Mouse (Mus musculus) MEL (cell line): ENCODE data around the gene Fancc. TPM values are rescaled to one million over a fixed set of nuclear protein-coding genes. Genes with fewer than 3 reads are reported as not detected.

Experiments used
- DNase-seq: peaks from one replicate; pipeline ENCODE4 v3.0.0; 2011; ENCODE audit warnings: low read depth, low spot score
- H3K27ac ChIP-seq: 2 replicates; pipeline ENCODE4 v1.5.1; 2012; ENCODE audit warnings: low read depth, mild to moderate bottlenecking, control low read depth, low read length, moderate library complexity; ENCODE audit not compliant: control insufficient read depth
- H3K27me3 ChIP-seq, 2 experiments: fragments of 150-350 bp in 1 of 2; sonication (generic) in 1 of 2; 2 replicates each; pipeline ENCODE4 v1.6.1; 2012; ENCODE audit warnings: low read length in 2 of 2, mild to moderate bottlenecking in 2 of 2, improper control_type of control experiment in 1 of 2, moderate library complexity in 1 of 2; ENCODE audit not compliant: insufficient read depth in 2 of 2, control insufficient read depth in 1 of 2
- H3K36me3 ChIP-seq, 2 experiments: 2 replicates each; pipeline ENCODE4 v1.6.1; 2012 to 2014; ENCODE audit warnings: low read length in 2 of 2, improper control_type of control experiment in 1 of 2, inconsistent platforms in 1 of 2, mild to moderate bottlenecking in 1 of 2; ENCODE audit not compliant: insufficient read depth in 2 of 2, control insufficient read depth in 1 of 2
- H3K4me1 ChIP-seq, 2 experiments: fragments of 150-350 bp in 1 of 2; sonication (generic) in 1 of 2; 2 replicates each; pipeline ENCODE4 v1.6.1; 2012; ENCODE audit warnings: low read length in 2 of 2, improper control_type of control experiment in 1 of 2, mild to moderate bottlenecking in 1 of 2; ENCODE audit not compliant: insufficient read depth in 2 of 2, control insufficient read depth in 1 of 2
- H3K4me3 ChIP-seq, 2 experiments: fragments of 150-350 bp in 1 of 2; sonication (generic) in 1 of 2; 2 replicates each; pipeline ENCODE4 v1.5.1; 2012; ENCODE audit warnings: low read depth in 2 of 2, low read length in 2 of 2, mild to moderate bottlenecking in 2 of 2, moderate library complexity in 2 of 2, control low read depth in 1 of 2, improper control_type of control experiment in 1 of 2; ENCODE audit not compliant: control insufficient read depth in 1 of 2, insufficient read depth in 1 of 2
- H3K79me2 ChIP-seq: 2 replicates; pipeline ENCODE4 v1.6.1; 2012; ENCODE audit warnings: mild to moderate bottlenecking, low read length, moderate library complexity; ENCODE audit not compliant: control insufficient read depth, poor library complexity, insufficient read depth
- H3K9ac ChIP-seq: 2 replicates; pipeline ENCODE4 v1.6.1; 2012; ENCODE audit warnings: low read depth, mild to moderate bottlenecking, control low read depth, low read length, moderate library complexity; ENCODE audit not compliant: control insufficient read depth, poor library complexity, severe bottlenecking
- H3K9me3 ChIP-seq: fragments of 150-350 bp; sonication (generic); replicated peaks from 2 replicates; pipeline ENCODE4 v1.6.1; 2012; ENCODE audit warnings: mild to moderate bottlenecking, low read length, improper control_type of control experiment, moderate library complexity; ENCODE audit not compliant: insufficient read depth
- CHD2 ChIP-seq: IDR thresholded peaks from 2 replicates; pipeline ENCODE4 v1.6.1; 2011; ENCODE audit warnings: low read length, improper control_type of control experiment
- EP300 ChIP-seq, 2 experiments: IDR thresholded peaks; 2 replicates each; pipeline ENCODE4 v1.6.1; 2011; ENCODE audit warnings: improper control_type of control experiment in 2 of 2, low read length in 2 of 2, low read depth in 1 of 2, mild to moderate bottlenecking in 1 of 2
- GABPA ChIP-seq: IDR thresholded peaks from 2 replicates; pipeline ENCODE4 v1.6.1; 2012; ENCODE audit warnings: low read depth, mild to moderate bottlenecking, inconsistent platforms, low read length, improper control_type of control experiment, moderate library complexity
- JUND ChIP-seq: IDR thresholded peaks from 2 replicates; pipeline ENCODE4 v1.6.1; 2011; ENCODE audit warnings: low read depth, mild to moderate bottlenecking, improper control_type of control experiment, low read length
- MAX ChIP-seq: IDR thresholded peaks from 2 replicates; pipeline ENCODE4 v1.6.1; 2011; ENCODE audit warnings: low read length, improper control_type of control experiment
- MEF2A ChIP-seq: IDR thresholded peaks from 2 replicates; pipeline ENCODE4 v1.6.1; 2014; ENCODE audit warnings: low read depth, mild to moderate bottlenecking, inconsistent platforms, low read length, improper control_type of control experiment; ENCODE audit not compliant: poor library complexity, insufficient replicate concordance, severe bottlenecking; ENCODE audit errors: extremely low read depth
- NELFE ChIP-seq: IDR thresholded peaks from 2 replicates; pipeline ENCODE4 v1.6.1; 2011; ENCODE audit warnings: low read depth, low read length, improper control_type of control experiment
- NRF1 ChIP-seq: IDR thresholded peaks from 2 replicates; pipeline ENCODE4 v1.6.1; 2014; ENCODE audit warnings: low read depth, mild to moderate bottlenecking, inconsistent platforms, low read length, improper control_type of control experiment, moderate library complexity; ENCODE audit not compliant: poor library complexity, insufficient read depth, severe bottlenecking
- POLR2A ChIP-seq, 2 experiments: IDR thresholded peaks; 2 replicates each; pipeline ENCODE4 v1.6.1; 2011 to 2012; ENCODE audit warnings: low read length in 2 of 2, mild to moderate bottlenecking in 2 of 2, control low read depth in 1 of 2, improper control_type of control experiment in 1 of 2, low read depth in 1 of 2, moderate library complexity in 1 of 2; ENCODE audit not compliant: control insufficient read depth in 1 of 2, insufficient read depth in 1 of 2, poor library complexity in 1 of 2
- POLR2AphosphoS2 ChIP-seq: IDR thresholded peaks from 2 replicates; pipeline ENCODE4 v1.6.1; 2011; ENCODE audit warnings: low read length, improper control_type of control experiment
- POLR2AphosphoS5 ChIP-seq: IDR thresholded peaks from 2 replicates; pipeline ENCODE4 v1.6.1; 2012; ENCODE audit warnings: low read depth, borderline replicate concordance, mild to moderate bottlenecking, inconsistent platforms, low read length, moderate library complexity, mixed read lengths
- RAD21 ChIP-seq: IDR thresholded peaks from 2 replicates; pipeline ENCODE4 v1.6.1; 2011; ENCODE audit warnings: mild to moderate bottlenecking, low read depth, low read length, improper control_type of control experiment
- SMC3 ChIP-seq: IDR thresholded peaks from 2 replicates; pipeline ENCODE4 v1.6.1; 2011; ENCODE audit warnings: low read depth, low read length, improper control_type of control experiment
- UBTF ChIP-seq: IDR thresholded peaks from 2 replicates; pipeline ENCODE4 v1.6.1; 2012; ENCODE audit warnings: low read depth, mild to moderate bottlenecking, inconsistent platforms, low read length, improper control_type of control experiment, moderate library complexity, borderline replicate concordance; ENCODE audit not compliant: insufficient read depth
- USF1 ChIP-seq: IDR thresholded peaks from 2 replicates; pipeline ENCODE4 v1.6.1; 2014; ENCODE audit warnings: low read depth, mild to moderate bottlenecking, inconsistent platforms, low read length, improper control_type of control experiment, moderate library complexity
- ZC3H11A ChIP-seq: IDR thresholded peaks from 2 replicates; pipeline ENCODE4 v1.6.1; 2012; ENCODE audit warnings: low read depth, mild to moderate bottlenecking, inconsistent platforms, low read length, improper control_type of control experiment
- ZMIZ1 ChIP-seq: IDR thresholded peaks from 2 replicates; pipeline ENCODE4 v1.6.1; 2012; ENCODE audit warnings: low read depth, mild to moderate bottlenecking, inconsistent platforms, low read length, improper control_type of control experiment, moderate library complexity
- ZNF384 ChIP-seq: IDR thresholded peaks from 2 replicates; pipeline ENCODE4 v1.6.1; 2012; ENCODE audit warnings: low read depth, mild to moderate bottlenecking, inconsistent platforms, low read length, improper control_type of control experiment
- polyA plus RNA-seq, 2 experiments: library from polyadenylated mRNA; stranded (reverse) in 1 of 2; unstranded in 1 of 2; fragments of >175 nt in 1 of 2; fragments of >200 nt in 1 of 2; gene quantifications; 2 replicates each; pipeline versions ENCODE4 v1.2.1 to v1.2.4; 2012; ENCODE audit warnings: low replicate concordance in 2 of 2, low read depth in 1 of 2; ENCODE audit not compliant: insufficient read length in 2 of 2, insufficient read depth in 1 of 2, missing spikeins in 1 of 2
- total RNA-seq: library from RNA; depleted of rRNA; stranded (reverse); fragments of 300-350 nt; gene quantifications from 2 replicates; pipeline ENCODE4 v1.2.3, GENCODE M21; 2012

Fancc gene
- total and polyA plus RNA-seq, 3 experiments, result 4.0 to 5.5 TPM; not detected in 1

- H3K9ac ChIP-seq, result no peak overlapping the region
- no peaks in the 10 kb centered on the region for H3K9me3 ChIP-seq
- H3K79me2 ChIP-seq, result no peaks in the 10 kb centered on the region
- H3K36me3 ChIP-seq, result no peaks in the 10 kb centered on the region
- TF ChIP-seq NRF1, result no peak
- no peak for TF ChIP-seq MAX
- TF ChIP-seq ZC3H11A, result no peak
- no peak for TF ChIP-seq POLR2AphosphoS5
- no peak for TF ChIP-seq ZNF384
- no peak for TF ChIP-seq UBTF
- no peak for TF ChIP-seq RAD21
- TF ChIP-seq GABPA, result no peak
- TF ChIP-seq CHD2, result no peak
- TF ChIP-seq POLR2AphosphoS2, result no peak
- TF ChIP-seq ZMIZ1, result no peak
- TF ChIP-seq POLR2A (IDR thresholded peaks at IDR 0.05; ENCODE audit: control insufficient read depth in 1 of 2, insufficient read depth in 1 of 2, low read depth in 1 of 2, low read length in 2 of 2, poor library complexity in 1 of 2), result no peak
- no peak for TF ChIP-seq MEF2A
- no peak for TF ChIP-seq JUND
- TF ChIP-seq SMC3, result no peak
- no peak for TF ChIP-seq NELFE
- TF ChIP-seq EP300 (IDR thresholded peaks at IDR 0.05; ENCODE audit: low read depth in 1 of 2, low read length in 2 of 2), result no peak
- TF ChIP-seq USF1, result no peak
- TF ChIP-seq, all 39 proteins: peak for 0
- no peak overlapping the region for H3K27ac ChIP-seq
- no peak for DNase-seq
- no peak overlapping the region for H3K4me3 ChIP-seq
- H3K27me3 ChIP-seq, result no peaks in the 10 kb centered on the region
- peaks cover 0 to 4% of the 10 kb centered on the region in 2 experiments; a peak in 1 of 4 replicates for H3K4me1 ChIP-seq
These were observed 151.4 kb downstream of the Fancc start for GRCm38 (mm10) chr13:63345476-63346225.

GRCm38 (mm10) chr13:63344481-63344880 lies 152.6 kb downstream of the Fancc start:
- Histone ChIP-seq H3K36me3 (no peaks in the 10 kb centered on the region; a peak in 1 of 4 replicates), H3K4me1 (0 out of 4 replicates have a peak, but pooled peaks cover 0 to 2% of the 10 kb centered on the region in 2 experiments), H3K79me2 (no peaks in the 10 kb centered on the region), H3K27ac (no peak overlapping the region), H3K9ac (no peak overlapping the region), H3K4me3 (no peak overlapping the region), H3K27me3 (no peaks in the 10 kb centered on the region), H3K9me3 (no peaks in the 10 kb centered on the region)
- TF ChIP-seq POLR2AphosphoS5 (no peak), MAX (no peak), USF1 (no peak)
- DNase-seq, result no peak
